Mouse (Mus musculus) kidney, adult 2 months (tissue): ENCODE results near the gene Gngt2. TPM values are rescaled to one million over a fixed set of nuclear protein-coding genes. Genes with fewer than 3 reads are reported as not detected.

Experiments used
- DNase-seq: peaks from one replicate; pipeline ENCODE4 v3.0.0; 2021
- H3K27ac ChIP-seq: fragments of 200-500 bp; 2 replicates; pipeline ENCODE4 v1.5.1; 2012; ENCODE audit warnings: low read depth, low read length, control low read depth, inconsistent platforms; ENCODE audit not compliant: insufficient read depth
- H3K27me3 ChIP-seq: fragments of 200-500 bp; replicated peaks from 2 replicates; pipeline ENCODE4 v1.6.1; 2012; ENCODE audit warnings: mild to moderate bottlenecking, moderate library complexity, low read length, inconsistent platforms; ENCODE audit not compliant: control insufficient read depth, insufficient read depth
- H3K36me3 ChIP-seq: fragments of 200-500 bp; 2 replicates; pipeline ENCODE4 v1.6.1; 2012; ENCODE audit warnings: mild to moderate bottlenecking, moderate library complexity, low read length, inconsistent platforms; ENCODE audit not compliant: control insufficient read depth, insufficient read depth
- H3K4me1 ChIP-seq: fragments of 200-500 bp; 2 replicates; pipeline ENCODE4 v1.6.1; 2011; ENCODE audit warnings: low read length; ENCODE audit not compliant: control insufficient read depth, insufficient read depth
- H3K4me3 ChIP-seq: fragments of 200-500 bp; 2 replicates; pipeline ENCODE4 v1.5.1; 2011; ENCODE audit warnings: mild to moderate bottlenecking, low read depth, low read length, control low read depth; ENCODE audit not compliant: insufficient read depth
- CTCF ChIP-seq: fragments of 200-500 bp; conservative IDR thresholded peaks from 2 replicates; pipeline ENCODE4 v1.5.1; 2011; ENCODE audit warnings: low read depth, mild to moderate bottlenecking, control low read depth, low read length, moderate library complexity, mixed read lengths; ENCODE audit not compliant: insufficient read depth, insufficient read length
- POLR2A ChIP-seq: fragments of 200-500 bp; IDR thresholded peaks from one replicate; pipeline ENCODE4 v1.6.1; 2011; ENCODE audit warnings: low read depth, low read length, control low read depth
- WGBS: fragments of 180-500 bp; shearing (Covaris S2); methylation state at CpG from one replicate; pipeline ENCODE4 v1.1.7; 2018; 5-methylcytosine and 5-hydroxymethylcytosine counted together
- polyA plus RNA-seq: library from polyadenylated mRNA; depleted of rRNA; stranded (reverse); fragments of >200 nt; gene quantifications from 2 replicates; pipeline ENCODE4 v1.2.3, GENCODE M21; 2012

Gene Gngt2
- polyA plus RNA-seq, 1 experiment: 10.3 TPM

DNA sequence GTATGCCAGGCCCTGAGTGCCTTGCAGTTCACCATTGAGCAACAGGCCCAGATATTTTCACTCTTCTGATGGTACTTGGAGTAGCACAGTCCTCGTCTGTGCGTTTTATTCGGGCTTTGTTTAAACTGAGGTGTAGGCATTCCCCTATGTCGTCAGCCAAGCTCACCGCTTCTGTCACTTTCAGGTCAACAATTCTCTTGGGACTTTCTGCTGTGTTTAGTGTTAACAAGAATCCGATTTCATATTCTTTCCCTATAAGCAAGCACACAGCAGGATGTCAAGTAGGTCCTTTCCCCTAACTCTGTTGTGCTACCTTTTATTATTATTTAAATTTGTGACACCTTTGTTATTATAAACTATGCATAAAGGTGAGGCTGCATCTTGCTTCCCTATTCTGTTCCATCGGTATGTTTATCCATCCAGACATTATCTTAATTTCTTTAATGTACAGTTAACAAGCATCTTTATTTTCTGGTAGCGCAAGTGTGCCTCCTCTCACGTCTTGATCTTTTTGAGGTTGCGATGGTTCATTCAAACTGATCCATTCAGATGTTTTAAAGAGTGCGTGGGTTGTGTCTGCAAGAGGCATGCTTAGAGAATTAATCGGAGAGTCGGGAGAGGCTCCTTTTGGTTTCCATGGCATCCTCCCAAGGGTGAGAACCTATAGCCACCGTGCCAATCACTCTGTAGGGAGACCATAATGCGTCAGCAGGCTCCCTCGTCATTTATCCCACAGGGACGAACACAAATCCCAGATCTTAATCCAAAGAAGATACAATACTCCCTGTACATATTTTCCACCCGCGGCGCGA, 20.9 kb downstream of the Gngt2 start:
- Histone ChIP-seq H3K4me3 (peak overlapping the region; percentile 73), H3K36me3 (no peaks in the 10 kb centered on the region), H3K27me3 (no peaks in the 10 kb centered on the region), H3K27ac (peak overlapping the region; percentile 61; the same call in 1 of the 2 replicates), H3K4me1 (peaks cover 6% of the 10 kb centered on the region; the same call in 1 of the 2 replicates)
- TF ChIP-seq CTCF (no peak), POLR2A (no peak)
- DNase-seq: no peak
- WGBS: 26% methylated on average over 21 of the region's 21 CpGs

DNA sequence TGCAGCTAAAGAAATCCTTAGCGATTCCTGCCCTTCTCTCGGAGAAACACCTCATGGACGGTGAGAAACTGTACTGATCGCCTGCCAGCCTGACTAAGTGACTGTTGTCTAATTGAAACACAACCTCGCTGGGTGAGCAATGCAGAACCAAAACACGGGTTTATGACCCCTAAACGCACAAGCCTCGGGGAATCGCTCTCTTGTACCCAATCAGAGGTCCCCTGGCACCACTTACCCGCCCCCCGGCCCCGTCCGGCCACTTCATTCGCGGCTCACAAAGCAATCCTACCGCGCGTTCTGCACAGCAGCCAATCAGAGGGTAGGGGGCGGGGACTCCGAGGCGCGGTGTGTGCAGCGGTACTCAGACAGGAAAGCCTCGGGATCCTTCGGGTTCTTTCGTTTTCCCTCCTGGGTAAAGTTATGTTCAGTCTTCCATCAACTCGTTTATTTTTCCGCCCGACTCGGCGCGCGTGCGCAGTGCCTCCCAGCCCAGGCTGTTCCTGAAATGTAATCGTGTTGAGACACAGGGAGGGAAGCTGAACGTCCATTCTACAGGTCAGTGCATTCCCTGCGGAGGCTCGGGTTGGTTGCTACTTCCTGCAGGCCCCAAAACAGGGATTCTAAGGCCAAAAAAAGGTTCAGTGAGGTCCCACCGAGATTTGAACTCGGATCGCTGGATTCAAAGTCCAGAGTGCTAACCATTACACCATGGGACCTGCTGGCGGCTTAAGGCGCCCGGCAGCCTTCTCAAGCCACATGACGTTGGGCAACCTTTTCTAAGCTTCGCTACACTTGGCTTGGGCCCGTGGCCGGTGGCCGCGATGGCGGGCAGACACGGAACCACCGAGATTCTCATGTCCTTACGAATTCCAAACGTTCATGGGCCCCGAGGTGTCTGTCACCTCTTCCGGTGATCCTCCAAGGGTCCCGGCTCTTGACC, 21.8 kb downstream of the Gngt2 start:
- Histone ChIP-seq H3K36me3 (no peaks in the 10 kb centered on the region), H3K4me3 (peak overlapping the region; percentile 73), H3K4me1 (peaks cover 6% of the 10 kb centered on the region; the same call in 1 of the 2 replicates), H3K27me3 (no peaks in the 10 kb centered on the region), H3K27ac (peak overlapping the region; percentile 86)
- under 1% methylated on average over 58 of the region's 58 CpGs for WGBS
- peak; percentile 99 for DNase-seq
- no peak for TF ChIP-seq POLR2A
- TF ChIP-seq CTCF: 0 out of 2 replicates have a peak, but pooled peaks have one; percentile 0

DNA sequence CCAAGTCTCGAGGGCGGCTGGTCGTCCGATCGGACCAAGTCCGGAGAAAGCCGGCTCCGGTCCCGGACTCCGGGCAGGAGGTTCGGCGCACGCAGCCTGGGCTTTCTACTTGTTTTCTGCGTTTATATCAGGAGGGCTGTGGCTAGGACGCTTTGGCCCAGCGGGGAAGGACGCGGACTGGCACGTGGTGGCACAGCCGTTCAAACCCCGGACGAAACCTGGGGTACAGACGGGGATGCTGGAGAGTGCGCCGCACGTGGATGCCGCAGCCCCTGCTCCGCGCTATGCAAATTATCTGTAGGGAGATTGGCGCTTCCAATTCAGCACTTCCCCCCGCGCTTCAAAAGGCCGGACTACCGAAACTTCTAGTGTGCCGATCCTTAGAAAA, 22.4 kb downstream of the Gngt2 start:
- peak overlapping the region; percentile 65 for H3K4me3 ChIP-seq
- H3K36me3 ChIP-seq: no peaks in the 10 kb centered on the region
- peak; percentile 84 for DNase-seq
- peaks cover 6% of the 10 kb centered on the region; the same call in 1 of the 2 replicates for H3K4me1 ChIP-seq
- under 1% methylated on average over 35 of the region's 35 CpGs for WGBS
- H3K27ac ChIP-seq: peak overlapping the region; percentile 32; the same call in 1 of the 2 replicates
- no peaks in the 10 kb centered on the region for H3K27me3 ChIP-seq
- TF ChIP-seq CTCF: no peak
- no peak for TF ChIP-seq POLR2A

DNA sequence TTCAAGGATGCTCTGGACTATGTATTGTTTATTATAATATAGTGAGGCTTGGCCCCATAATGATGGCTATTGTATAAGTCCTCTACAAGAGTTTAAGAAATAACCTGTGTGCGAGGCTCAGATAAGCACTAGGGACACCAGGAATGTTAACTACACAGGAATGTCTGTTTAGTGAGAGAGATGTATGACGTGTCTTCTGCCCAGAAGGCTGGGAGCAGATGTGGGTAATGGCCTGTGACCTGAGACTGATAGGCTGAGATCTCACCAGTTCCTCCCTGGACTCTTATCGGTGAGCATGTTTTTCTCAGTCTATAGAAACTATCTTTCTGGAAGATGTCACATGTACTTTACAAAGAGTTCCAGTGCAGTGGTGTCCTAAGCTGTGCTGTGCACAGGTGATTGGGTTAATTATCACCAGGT, 23.1 kb downstream of the Gngt2 start:
- 17% methylated on average over 3 of the region's 3 CpGs for WGBS

DNA sequence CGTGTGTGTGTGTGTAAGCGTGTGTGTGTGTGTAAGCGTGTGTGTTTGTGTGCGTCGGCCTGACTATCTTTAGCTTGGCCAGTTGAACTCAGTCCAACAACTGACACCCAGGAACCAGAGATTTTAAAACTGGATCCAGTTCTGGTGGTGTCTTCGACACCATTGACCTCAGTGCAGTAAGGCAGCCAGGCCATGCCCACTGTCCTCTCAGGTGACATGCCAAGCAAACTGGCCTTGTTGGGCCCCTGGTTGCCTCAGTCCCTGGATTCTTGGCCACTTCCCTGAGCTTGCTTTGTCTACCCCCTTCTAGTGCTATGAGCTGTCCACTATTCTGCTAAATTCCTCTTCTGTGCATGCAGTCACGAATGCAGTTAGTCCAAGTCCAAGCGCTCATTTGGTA, 24.4 kb downstream of the Gngt2 start:
- WGBS: 97% methylated on average over 8 of the region's 8 CpGs
- no peak for DNase-seq
- Histone ChIP-seq H3K27ac (no peak overlapping the region), H3K27me3 (no peaks in the 10 kb centered on the region), H3K4me3 (no peak overlapping the region), H3K36me3 (no peaks in the 10 kb centered on the region), H3K4me1 (peaks cover 6% of the 10 kb centered on the region; the same call in 1 of the 2 replicates)
- TF ChIP-seq POLR2A (no peak), CTCF (no peak)

More for the DNA sequence above, 23.1 kb downstream of the Gngt2 start:
- peaks cover 6% of the 10 kb centered on the region; the same call in 1 of the 2 replicates for H3K4me1 ChIP-seq
- H3K36me3 ChIP-seq: no peaks in the 10 kb centered on the region
- no peak for DNase-seq
- no peaks in the 10 kb centered on the region for H3K27me3 ChIP-seq
- no peak overlapping the region for H3K27ac ChIP-seq
- TF ChIP-seq CTCF (no peak), POLR2A (no peak)
- peak overlapping the region; percentile 65 for H3K4me3 ChIP-seq

DNA sequence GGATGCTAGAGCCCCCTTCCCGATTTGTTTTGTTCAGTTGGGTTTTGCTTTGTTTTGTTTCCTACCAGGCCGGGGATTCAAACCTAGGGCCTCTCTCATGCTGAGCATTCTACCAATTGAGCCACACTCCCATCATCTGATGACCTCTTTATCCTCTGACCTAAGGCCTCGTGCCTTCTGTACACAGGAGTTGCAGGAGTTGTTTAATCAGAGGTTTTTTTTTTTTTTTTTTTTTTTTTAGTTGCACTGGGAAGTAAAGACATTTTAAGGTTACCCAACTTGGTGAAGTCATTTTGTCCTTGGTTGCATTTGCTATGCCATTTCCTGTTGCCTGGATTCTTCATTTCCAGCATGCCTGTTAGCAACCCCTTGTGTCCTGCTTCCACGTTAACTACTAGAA, 32.4 kb downstream of the Gngt2 start:
- Histone ChIP-seq H3K27me3 (no peaks in the 10 kb centered on the region), H3K27ac (no peak overlapping the region), H3K36me3 (no peaks in the 10 kb centered on the region), H3K4me1 (no peaks in the 10 kb centered on the region), H3K4me3 (no peak overlapping the region)
- no peak for TF ChIP-seq POLR2A
- no peak for TF ChIP-seq CTCF
- 76% methylated on average over 4 of the region's 4 CpGs for WGBS
- no peak for DNase-seq
